Mouse (Mus musculus): ENCODE data around the gene Arl6ip1.

Arl6ip1 gene

DNA sequence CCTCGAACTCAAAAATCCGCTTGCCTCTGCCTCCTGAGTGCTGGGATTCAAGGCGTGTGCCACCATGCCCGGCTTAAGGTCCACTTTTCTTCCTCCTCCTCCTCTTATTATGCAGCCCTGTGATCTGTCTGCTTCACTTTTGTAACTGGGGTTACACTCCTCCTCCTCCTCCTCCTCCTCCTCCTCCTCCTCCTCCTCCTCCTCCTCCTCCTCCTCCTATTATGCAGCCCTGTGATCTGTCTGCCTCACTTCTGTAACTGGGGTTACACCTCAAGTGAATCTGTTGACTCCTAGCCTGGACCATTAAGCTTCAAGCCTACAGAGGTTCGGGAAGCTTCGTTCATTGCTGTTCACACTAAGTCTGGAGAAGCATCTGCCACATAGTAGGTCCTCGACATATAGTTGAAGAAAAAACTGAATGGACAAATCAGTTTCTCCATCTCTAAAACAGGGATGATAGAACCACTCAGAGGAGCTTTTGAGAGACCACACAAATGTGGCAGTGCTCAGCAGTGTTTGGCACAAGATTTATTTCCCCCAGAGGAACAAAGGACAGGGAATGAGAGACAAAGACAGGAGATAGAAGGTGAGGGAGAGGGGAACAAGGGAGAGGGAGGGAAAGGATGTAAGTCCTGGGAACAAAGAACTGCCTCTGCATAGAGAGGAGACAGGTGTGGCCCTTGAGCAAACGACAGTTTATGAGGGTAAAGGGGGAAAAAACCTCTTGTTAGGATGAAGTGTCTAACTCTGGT, 12.5 kb downstream of the Arl6ip1 start:
- no peak for DNase-seq (ENCODE audit: low spot score)

- DNase-seq (ENCODE audit: low spot score), result peak; percentile 70
Measured at GRCm38 (mm10) chr7:118115877-118116568, 13.4 kb downstream of the Arl6ip1 start, which contains the start of gene Rps15a. Rps15a (minus strand) TSS chr7:118116188.

DNA sequence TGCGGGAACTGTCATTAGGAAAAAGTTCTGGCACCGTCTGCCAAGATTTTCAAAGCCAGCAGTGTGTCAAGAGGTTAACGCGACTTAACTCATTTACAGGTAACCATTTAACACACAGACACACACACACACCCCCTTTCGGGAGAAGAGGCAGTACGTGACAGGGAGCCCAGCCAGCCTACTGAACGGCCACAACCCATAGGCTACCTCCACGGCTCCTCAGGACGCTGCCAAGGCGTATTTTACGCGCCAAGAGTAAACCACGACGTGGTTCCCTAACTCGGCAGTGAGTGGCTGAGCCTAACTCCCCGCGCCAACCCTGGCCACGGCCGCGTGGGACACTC, 14.0 kb downstream of the Arl6ip1 start:
- DNase-seq (ENCODE audit: low spot score), result no peak

- DNase-seq (ENCODE audit: low spot score), result no peak
Measured at GRCm38 (mm10) chr7:118113541-118114297, 15.7 kb downstream of the Arl6ip1 start.

DNA sequence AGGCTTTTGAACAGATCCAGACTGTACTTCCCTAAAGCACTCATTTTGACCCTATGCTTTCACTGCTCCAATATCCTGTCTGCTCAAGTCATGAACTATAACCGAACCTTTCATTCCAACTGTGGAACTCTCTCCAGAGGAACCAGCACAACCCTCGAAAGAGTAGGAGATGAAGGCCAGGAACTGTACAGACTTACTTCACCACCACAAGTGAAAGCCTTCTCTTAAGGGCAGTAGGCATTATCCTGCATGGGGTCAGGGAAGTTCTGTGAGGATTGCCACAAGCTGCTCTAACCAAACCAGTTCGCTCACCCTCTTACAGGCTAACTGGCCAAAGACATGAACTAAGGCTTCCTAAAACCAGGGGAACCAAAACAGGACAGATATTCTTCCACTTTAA, 18.3 kb downstream of the Arl6ip1 start:
- no peak for DNase-seq (ENCODE audit: low spot score)

GRCm38 (mm10) chr7:118107671-118108070, 21.8 kb downstream of the Arl6ip1 start:
- DNase-seq (ENCODE audit: low spot score), result no peak

DNA sequence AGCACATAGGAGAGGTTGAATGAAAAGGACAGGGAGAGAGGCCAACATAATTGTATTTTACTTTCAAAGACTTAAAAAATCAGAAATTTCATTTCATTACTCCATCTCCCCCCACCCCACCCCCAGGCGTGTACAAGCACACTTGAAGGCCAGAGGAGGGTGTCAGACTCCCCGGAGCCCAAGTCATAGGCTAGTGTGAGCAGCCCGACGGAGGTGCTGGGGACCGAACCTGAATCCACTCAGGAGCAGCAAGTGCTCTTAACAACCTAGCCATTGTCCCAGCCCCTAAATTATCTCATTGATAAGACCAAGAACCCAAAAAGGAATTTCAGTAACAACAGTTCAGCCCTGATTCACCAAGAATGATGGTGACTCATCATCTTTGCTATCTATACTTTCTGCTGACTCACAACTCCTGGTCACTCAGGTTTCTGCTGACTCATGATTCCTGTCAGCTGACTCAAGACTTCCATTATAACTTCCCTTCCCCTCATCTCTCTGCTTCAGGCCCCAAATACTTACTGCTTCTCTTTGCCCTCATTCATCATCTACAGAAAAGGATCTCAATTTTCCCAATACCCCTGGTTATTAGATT, 24.9 kb downstream of the Arl6ip1 start:
- no peak for DNase-seq (ENCODE audit: low spot score)

DNA sequence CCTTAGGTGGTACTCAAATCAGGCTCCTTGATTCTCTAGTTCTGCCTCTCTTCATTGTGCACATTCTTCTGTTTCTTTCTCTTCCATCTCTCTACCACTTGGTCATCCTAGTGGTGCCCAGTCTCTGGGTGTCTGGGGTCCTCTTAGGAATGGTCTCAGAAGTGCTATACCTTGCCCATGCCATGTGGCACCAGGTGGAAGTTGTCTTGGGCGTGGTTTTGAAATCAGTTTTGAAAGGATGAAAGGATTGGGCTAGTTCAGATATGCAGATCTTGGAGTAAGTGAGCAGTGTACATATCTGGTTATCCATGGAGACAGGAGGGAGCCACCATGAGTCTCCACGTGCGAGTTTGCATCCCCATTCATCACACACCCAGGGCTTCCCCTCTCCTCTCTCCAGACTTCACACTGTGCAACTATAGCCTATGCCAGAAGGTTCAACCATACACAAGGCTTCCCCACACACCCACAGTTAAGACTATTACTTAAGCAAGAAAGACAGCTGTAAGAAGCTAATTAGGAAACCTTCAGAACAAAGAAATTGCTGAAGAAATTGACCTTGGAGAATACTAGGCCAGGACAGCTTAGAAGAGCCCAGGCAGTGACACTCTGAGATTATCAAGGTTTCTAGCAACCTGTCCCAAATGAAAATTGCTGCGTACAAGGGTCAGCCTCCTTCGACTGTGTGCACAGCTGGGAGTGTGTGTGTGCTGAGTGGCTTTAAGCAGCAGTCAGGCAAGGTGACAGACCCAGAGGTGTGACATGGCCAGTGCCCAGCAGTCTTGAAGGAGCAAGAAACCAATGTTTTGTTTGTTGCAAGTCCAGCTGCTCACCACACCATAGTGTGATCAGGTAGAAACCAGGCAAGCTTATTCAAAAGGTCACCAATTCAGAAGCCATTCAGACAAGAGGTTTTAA, 25.7 kb downstream of the Arl6ip1 start:
- DNase-seq (ENCODE audit: low spot score), result no peak

GRCm38 (mm10) chr7:118102678-118103461, 26.6 kb downstream of the Arl6ip1 start:
- no peak for DNase-seq (ENCODE audit: low spot score)

- no peak for DNase-seq (ENCODE audit: low spot score)
Measured at GRCm38 (mm10) chr7:118102231-118102630, 27.2 kb downstream of the Arl6ip1 start.

- DNase-seq (ENCODE audit: low spot score), result no peak
Measured at GRCm38 (mm10) chr7:118097615-118098014, 31.8 kb downstream of the Arl6ip1 start.

- no peak for DNase-seq (ENCODE audit: low spot score)
Measured at GRCm38 (mm10) chr7:118079987-118080386, 49.5 kb downstream of the Arl6ip1 start.

DNA sequence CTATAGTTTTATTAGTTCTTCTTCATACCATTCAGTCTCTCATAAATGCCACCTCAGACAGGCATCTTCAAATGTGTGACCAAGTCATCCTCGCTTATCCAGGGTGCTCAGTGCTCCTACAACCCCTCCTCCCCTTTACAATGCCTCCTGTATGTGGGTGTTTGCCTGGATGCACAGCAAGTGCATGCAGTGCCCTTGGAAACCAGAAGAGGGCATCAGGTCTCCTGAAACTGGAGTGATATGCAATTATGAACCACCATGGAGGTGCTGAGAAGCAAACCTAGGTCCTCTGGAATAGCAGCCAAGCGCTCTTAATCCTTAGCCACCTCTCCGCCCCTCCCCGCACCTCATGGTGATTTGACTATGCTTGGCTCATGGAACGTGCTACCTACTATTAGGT, 50.4 kb downstream of the Arl6ip1 start:
- no peak for DNase-seq (ENCODE audit: low spot score)
